Mouse (Mus musculus) T-helper 2 cell (primary cell): Measurements from ENCODE around the gene Asf1a.

Experiments used
- in situ Hi-C: fragments of 300-600 bp; cut with MboI, MseI; formaldehyde crosslinking; loops from one replicate; pipeline ENCODE4 v1.15.1; 2025; ENCODE audit warnings: high pct_unique_total_duplicates

Gene Asf1a

GRCm38 (mm10) chr10:53596677-53597120 lies at the start of gene Asf1a:
TSS of gene Asf1a (plus strand) at chr10:53596757.
- in situ Hi-C loops, result loop anchor here (5.0 kb wide), 1 partner anchor 36 kb away; the partner anchor contains the start of gene Mcm9

DNA sequence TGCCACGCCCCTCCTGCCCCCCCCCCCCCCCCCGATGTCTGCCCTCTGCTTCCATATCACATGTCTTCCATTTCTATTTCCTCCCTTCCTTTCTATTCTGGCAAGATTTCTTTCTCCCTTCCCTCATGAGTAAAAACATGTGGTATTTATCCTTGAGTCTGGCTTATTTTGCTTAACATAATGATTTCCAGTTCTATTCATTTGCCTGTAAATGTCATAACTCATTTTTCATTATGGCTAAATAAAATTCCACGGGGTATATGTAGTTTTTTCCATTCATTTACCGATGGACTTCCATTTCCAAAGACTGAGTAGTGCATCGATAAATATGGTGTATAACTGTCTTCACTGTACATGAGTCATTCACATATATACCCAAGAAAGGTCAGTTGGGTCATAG lies 34.6 kb upstream of the Asf1a start:
- in situ Hi-C loops, result no loop called here

DNA sequence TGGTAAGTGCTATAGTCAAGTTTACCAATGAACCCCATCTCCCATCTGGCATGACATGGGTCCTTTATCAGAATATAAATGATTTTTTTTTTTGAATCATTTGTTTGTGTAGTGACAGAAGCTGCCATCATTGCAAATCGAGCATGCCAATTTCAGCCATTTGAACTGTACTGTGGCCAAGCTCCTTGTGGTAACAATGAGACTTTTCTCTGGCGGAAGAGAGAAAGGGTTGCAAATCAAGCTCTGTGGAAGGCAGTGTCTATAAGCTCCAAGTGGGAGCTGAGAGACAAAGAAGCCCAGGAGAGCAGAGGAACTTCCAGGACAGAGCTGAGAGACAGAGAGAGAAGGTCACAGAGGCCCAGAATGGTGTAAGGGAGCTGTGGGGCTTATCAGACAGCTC lies 31.0 kb upstream of the Asf1a start:
- in situ Hi-C loops, result no loop called here

GRCm38 (mm10) chr10:53568531-53568930 lies 28.0 kb upstream of the Asf1a start:
- in situ Hi-C loops, result no loop called here

DNA sequence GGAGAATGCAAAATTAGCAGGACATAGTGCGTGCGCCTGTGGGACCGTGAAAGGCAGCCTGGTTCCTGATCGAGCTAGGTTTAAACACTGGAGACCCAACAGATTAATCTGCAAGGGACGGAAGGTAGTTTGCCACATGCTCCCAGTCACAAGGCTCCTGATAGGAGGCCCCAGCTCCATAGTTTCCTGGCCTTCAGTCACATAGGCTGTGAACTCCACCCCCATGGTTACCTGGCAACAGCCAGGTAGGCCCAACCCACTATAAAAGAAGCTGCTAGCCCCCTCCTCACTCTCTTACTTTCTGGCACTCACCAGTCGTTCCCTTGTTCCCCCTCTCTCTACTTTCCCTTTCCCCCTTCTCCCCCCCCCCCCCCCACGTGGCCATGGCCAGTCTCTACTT lies 16.4 kb upstream of the Asf1a start:
- in situ Hi-C loops, result no loop called here

DNA sequence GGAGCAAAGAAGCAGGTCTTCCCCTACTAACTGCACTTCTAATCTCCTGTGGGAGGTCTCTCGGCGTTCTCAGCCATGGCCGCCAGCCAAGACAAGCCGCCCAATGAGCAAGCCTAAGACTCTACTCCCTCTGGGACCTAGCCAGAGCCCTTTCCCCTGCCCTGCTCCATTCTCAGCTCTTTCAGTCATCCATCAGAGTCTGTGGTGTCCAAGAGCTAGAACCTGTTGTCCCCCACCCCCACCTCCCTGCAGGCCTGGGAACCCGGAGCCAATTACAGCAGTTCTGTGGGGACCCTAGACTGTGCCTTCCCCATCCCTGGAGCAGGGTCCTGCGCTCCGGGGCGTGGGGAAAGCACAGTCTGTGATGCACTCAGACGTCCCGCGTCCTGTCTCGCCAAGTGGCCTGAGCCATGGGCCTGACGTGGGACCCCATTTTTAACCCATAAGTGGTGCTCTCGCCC lies 15.9 kb upstream of the Asf1a start:
- in situ Hi-C loops, result no loop called here

DNA sequence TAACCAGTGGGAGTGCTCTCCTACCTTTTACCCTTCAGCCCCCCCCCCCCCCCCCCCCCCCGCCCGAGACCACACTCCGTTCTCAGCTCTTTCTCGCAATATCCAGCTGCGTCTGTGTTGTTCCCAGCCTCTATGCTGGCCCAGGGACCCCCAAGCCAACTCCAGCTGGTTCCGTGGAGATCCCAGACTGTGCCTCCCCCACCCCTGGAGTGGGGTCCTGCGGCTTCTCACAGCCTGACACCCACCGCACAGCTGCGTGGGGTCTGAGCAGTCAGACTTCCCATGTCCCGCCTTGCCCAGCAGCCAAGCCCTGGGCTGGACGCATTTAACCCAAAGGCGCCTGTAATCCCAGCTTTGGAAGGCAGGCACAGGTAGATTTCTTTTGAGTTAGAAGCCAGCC lies 15.5 kb upstream of the Asf1a start:
- in situ Hi-C loops, result no loop called here

GRCm38 (mm10) chr10:53585777-53586176 lies 10.8 kb upstream of the Asf1a start:
- in situ Hi-C loops, result loop anchor here (5.0 kb wide), 1 partner anchor 53 kb away; no protein-coding TSS in a partner anchor

DNA sequence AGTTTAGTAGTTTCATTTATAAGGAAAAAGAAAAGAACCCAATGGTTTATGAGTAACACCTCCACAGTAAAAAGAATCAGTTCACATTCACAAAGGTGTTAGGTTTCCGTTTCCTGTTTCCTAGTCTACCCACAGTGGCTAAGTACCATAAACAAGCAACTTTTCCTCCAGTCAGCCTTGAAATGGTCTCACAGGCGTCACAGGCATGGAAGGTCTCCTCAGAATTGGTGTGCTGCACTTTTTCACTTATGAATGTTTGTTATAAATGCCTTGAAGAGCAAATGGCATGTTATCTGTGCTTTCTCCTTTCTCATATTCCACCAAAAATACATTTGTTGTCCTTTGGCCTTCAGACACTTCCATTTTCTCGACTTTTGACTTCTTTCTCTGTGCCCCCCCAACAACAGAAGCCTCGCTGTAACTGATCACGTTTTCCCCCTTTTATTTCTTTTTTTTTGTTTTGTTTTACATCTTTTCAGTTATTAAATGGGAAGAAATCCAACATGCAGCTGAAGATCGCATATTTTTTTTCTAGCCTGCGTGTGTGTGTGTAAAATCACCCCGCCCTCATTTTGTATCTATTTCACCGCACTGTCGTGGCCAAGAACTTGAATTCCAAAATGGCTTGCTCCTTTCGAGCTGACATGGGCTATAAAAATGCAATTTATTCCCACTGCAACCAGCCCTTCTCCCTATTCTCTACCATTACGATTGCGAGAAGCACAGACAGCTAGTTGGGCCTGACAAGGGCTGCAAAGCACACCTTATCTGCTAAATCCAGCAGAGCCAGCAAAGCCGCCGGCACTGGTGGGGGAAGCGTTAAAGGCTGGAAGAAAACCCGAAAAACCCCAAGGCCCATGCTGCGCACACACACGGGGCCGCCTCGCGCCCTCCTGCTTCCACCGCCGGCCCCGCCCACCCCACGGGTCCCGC lies 547 bp upstream of the Asf1a start:
- in situ Hi-C loops, result loop anchor here (5.0 kb wide), 1 partner anchor 36 kb away; the partner anchor contains the start of gene Mcm9

DNA sequence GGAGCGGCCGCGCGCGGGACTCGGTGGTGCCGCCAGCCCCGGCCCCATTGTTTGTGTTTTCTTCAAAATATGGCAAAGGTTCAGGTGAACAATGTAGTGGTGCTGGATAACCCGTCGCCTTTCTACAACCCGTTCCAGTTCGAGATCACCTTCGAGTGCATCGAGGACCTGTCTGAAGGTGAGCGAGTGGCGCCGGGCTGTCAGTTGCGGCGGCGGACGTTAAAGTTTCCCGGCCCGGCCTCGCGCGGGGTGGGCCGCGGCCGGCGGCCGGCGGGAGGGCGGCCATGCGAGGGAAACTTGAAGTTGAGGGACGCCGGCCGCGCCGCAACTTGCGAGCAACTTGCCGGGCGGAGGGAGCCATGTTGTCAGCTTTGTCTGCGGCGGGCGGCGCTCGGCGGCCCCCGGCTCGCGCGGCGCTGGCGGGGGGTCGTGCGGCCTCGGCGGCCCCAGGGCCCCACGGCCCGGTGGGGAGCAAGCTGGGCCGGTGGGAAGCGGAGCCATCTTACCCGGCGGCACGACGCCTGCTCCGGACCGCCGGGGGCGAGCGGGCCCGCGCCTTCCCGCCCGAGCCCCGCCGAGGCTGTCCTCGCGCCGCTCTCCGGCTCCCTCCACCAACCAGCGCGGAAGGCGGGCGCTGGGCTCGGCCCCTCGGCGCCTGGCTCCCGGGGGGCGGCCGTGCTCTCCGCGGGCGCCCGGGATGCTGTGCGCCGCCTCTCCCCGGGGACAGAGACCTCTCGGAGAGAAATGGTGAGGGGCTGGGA lies 744 bp downstream of the Asf1a start:
- in situ Hi-C loops, result loop anchor here (5.0 kb wide), 1 partner anchor 35 kb away; the partner anchor contains the start of gene Mcm9

DNA sequence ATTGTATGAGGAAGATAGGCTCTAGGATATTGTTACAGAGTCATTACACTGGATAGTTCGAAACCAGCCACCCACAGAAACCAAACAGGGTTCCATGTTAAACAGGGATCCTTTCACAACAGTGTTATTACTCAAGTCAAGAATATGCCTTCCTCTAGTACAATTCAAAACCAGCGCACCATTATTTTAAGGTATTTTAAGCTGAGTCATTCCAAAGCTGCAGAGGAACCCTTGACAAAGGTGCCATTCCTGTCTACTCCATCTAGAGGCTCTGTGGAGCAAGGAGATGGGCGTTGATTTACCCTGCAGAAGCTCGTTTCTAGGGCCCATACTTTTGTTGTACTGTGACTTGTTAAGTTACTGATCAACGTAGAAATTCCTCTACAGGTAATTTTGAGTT lies 2.3 kb downstream of the Asf1a start:
- in situ Hi-C loops, result loop anchor here (5.0 kb wide), 1 partner anchor 33 kb away; the partner anchor contains the start of gene Mcm9

DNA sequence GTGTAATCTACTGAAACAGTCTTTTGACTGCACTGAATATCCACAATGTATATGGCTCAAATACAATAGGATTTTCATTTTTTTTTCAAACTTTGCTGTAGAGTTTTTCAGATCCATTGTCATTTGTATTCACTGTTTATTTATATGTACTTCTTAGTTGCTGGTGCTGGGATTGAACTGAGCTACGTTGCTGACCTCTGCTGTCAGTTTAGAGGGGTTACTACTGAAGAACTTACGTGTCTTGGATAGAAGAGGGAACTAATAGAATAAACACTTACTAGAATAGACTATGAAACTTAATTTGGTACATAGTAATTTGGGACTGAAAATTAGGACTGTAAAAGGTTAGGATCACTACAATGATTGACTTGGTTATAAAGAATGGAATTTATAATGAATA lies 8.8 kb downstream of the Asf1a start:
- in situ Hi-C loops, result loop anchor here (25.0 kb wide), 1 partner anchor 1193 kb away; the partner anchor contains the start of gene Nus1

GRCm38 (mm10) chr10:53608274-53608673 lies 11.7 kb downstream of the Asf1a start:
- in situ Hi-C loops, result loop anchor here (25.0 kb wide), 1 partner anchor 1196 kb away; the partner anchor contains the start of gene Nus1

DNA sequence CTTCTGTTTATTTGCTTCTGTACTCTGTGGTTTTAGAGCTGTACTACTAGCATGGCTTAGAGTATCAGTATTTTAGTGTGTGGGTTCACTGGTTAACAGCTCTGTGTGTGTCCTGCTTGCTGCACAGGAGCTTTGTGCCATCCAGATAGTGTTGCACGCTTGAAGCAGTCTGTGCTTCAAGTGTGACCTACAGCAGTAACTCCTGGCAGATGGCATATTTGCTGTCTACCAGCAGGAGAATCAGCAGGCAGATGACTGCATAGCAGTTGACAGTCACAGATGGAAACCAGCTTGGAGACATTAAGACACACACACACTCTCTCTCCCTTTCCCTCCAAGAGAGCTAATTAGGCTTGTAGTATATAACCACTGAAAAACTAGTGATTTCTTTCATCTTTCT lies 15.6 kb downstream of the Asf1a start:
- in situ Hi-C loops, result loop anchor here (25.0 kb wide), 1 partner anchor 1200 kb away; the partner anchor contains the start of gene Nus1

GRCm38 (mm10) chr10:53613955-53614354 lies 17.4 kb downstream of the Asf1a start:
- in situ Hi-C loops, result loop anchor here (25.0 kb wide), 1 partner anchor 1202 kb away; the partner anchor contains the start of gene Nus1

DNA sequence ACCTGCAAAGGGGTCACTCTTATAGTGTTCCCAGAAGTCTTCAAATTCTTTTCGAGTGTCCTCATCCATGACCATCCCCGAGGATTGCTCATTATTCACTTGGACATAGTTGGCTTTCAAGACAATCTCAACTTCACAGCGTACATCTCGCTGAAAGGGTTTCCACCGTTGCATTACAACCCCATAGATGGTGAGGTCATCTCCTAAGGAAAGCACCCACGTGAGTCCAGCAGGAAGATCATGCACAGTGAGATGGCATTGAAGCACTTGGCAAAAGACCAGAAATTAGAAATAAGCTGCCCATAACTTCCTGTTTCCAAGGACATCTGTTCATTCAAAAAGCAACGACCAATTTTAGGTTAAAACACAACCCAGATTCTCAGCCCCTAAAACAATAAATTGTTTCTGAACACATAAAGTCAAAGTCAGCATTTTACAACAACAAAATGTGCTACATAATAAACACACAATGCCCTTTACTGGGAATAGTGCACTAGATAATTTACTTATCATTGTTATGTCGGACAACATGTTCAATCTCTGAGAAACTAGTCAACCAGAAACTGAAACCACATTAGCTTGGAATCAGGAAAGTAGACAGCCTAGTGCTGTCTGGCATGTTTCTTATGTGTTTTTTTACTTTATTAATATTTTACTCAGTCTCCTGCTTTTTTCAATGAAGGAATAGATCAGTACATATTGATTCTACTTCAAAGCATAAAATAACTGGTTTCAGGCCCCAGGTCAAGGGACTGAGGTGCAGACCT lies 19.5 kb downstream of the Asf1a start:
- in situ Hi-C loops, result loop anchor here (25.0 kb wide), 1 partner anchor 1204 kb away; the partner anchor contains the start of gene Nus1

GRCm38 (mm10) chr10:53629247-53629917 lies 32.8 kb downstream of the Asf1a start:
- in situ Hi-C loops, result no loop called here

GRCm38 (mm10) chr10:53629918-53630250 lies 33.3 kb downstream of the Asf1a start:
- in situ Hi-C loops, result loop anchor here (5.0 to 10.0 kb wide), 2 partner anchors 33 to 525 kb away; partner anchors contain the start of gene Asf1a

GRCm38 (mm10) chr10:53630339-53630738 lies 33.8 kb downstream of the Asf1a start, which contains the start of gene Mcm9:
TSS of gene Mcm9 (minus strand) at chr10:53630439.
- in situ Hi-C loops, result loop anchor here (5.0 to 10.0 kb wide), 2 partner anchors 33 to 524 kb away; partner anchors contain the start of gene Asf1a

- in situ Hi-C loops, result loop anchor here (5.0 to 10.0 kb wide), 2 partner anchors 37 to 521 kb away; partner anchors contain the start of gene Asf1a
These were observed 37.6 kb downstream of the Asf1a start for GRCm38 (mm10) chr10:53634160-53634559.
